In genomic region chr6:87980374-87981029, GRCm38 (mm10) we compare ENCODE assay signal across 8 mouse cellular contexts. TPM values are rescaled to one million over a fixed set of nuclear protein-coding genes. Genes with fewer than 3 reads are reported as not detected.
DNase-seq lines count a peak whose midpoint lies in the region; ATAC-seq and TF ChIP-seq lines count a peak whose summit lies in the region.

No protein-coding gene starts in this region.

- H3K4me2 ChIP-seq in kidney, postnatal 0 days (ENCODE audit: low read length): peak overlapping the region; percentile 89
- H3K4me2 ChIP-seq in liver, embryonic 12.5 days: peak overlapping the region; percentile 61

- 2% methylated on average over 65 of the region's 66 CpGs for WGBS in heart, adult 2 months
- under 1% methylated on average over 64 of the region's 66 CpGs for WGBS in kidney, postnatal 0 days
- WGBS in liver, embryonic 12.5 days (ENCODE audit: insufficient replicate concordance): 1% methylated on average over 52 of the region's 66 CpGs

- peak overlapping the region; percentile 30 for H3K9ac ChIP-seq in heart, adult 2 months (ENCODE audit: low read depth, low read length)
- peak overlapping the region; percentile 84 for H3K9ac ChIP-seq in kidney, postnatal 0 days (ENCODE audit: low read depth, low read length)
- peak overlapping the region; percentile 53; the same call in 1 of the 2 replicates for H3K9ac ChIP-seq in liver, embryonic 12.5 days

- H3K9me3 ChIP-seq in kidney, postnatal 0 days (replicated peaks; ENCODE audit: low read length): no peaks in the 10 kb centered on the region
- H3K9me3 ChIP-seq in liver, embryonic 12.5 days (replicated peaks): no peaks in the 10 kb centered on the region

- intact Hi-C loops in heart, adult 2 months (cut with DNase I): no loop called here
- intact Hi-C loops in heart, postnatal 25 days (cut with DNase I): loop anchor here (5.0 kb wide), 1 partner anchor 68 kb away; the partner anchor contains the start of gene Hmces

- no peak overlapping the region for H3K27ac ChIP-seq in heart, adult 2 months
- peak overlapping the region; percentile 77 for H3K27ac ChIP-seq in kidney, postnatal 0 days
- H3K27ac ChIP-seq in liver, embryonic 12.5 days: no peak overlapping the region

- no peaks in the 10 kb centered on the region for H3K36me3 ChIP-seq in heart, adult 2 months (ENCODE audit: control insufficient read depth, insufficient read depth, low read length)
- no peaks in the 10 kb centered on the region for H3K36me3 ChIP-seq in kidney, postnatal 0 days (ENCODE audit: insufficient read depth, low read length)
- no peaks in the 10 kb centered on the region for H3K36me3 ChIP-seq in liver, embryonic 12.5 days

- TF ChIP-seq EP300 in heart, adult 2 months (IDR thresholded peaks at IDR 0.05; ENCODE audit: insufficient read depth, low read depth, low read length): no peak

- peak; percentile 39 to 41 for DNase-seq in heart, adult 2 months
- no peak for DNase-seq in heart, postnatal 25 days (ENCODE audit: low spot score)
- peak; percentile 94 to 95 for DNase-seq in cerebellum, postnatal 14 days
- peak; percentile 77 to 87 for DNase-seq in frontal cortex, postnatal 36 days (ENCODE audit: low spot score in 2 of 2)
- DNase-seq in kidney, postnatal 0 days (ENCODE audit: low spot score): peak; percentile 86
- peak; percentile 94 for DNase-seq in neural tube, embryonic 10.5 days (ENCODE audit: extremely low spot score, low spot score)
- DNase-seq in testis, postnatal 10 days (ENCODE audit: low spot score): peak; percentile 86

- H3K79me2 ChIP-seq in heart, adult 2 months (replicated peaks; ENCODE audit: control insufficient read depth, insufficient read depth, low read length): no peaks in the 10 kb centered on the region

- no peak for TF ChIP-seq POLR2A in heart, adult 2 months (IDR thresholded peaks at IDR 0.05; ENCODE audit: insufficient read depth, low read depth, low read length)

- peaks cover 2% of the 10 kb centered on the region; the same call in 1 of the 2 replicates for H3K27me3 ChIP-seq in heart, adult 2 months (ENCODE audit: control insufficient read depth, insufficient read depth, low read length)
- no peaks in the 10 kb centered on the region for H3K27me3 ChIP-seq in kidney, postnatal 0 days (ENCODE audit: insufficient read depth, low read length)
- peaks cover 76% of the 10 kb centered on the region for H3K27me3 ChIP-seq in liver, embryonic 12.5 days (replicated peaks)

- peak overlapping the region; percentile 54 for H3K4me3 ChIP-seq in heart, adult 2 months
- peak overlapping the region; percentile 73 for H3K4me3 ChIP-seq in kidney, postnatal 0 days (replicated peaks; ENCODE audit: low read depth, low read length)
- peak overlapping the region; percentile 57 for H3K4me3 ChIP-seq in liver, embryonic 12.5 days

- peak; percentile 16; the same call in 1 of the 2 replicates for TF ChIP-seq CTCF in heart, adult 2 months (IDR thresholded peaks at IDR 0.05)
- peak; percentile 56 for TF ChIP-seq CTCF in kidney, postnatal 0 days (IDR thresholded peaks at IDR 0.05; ENCODE audit: low read depth)

- no peaks in the 10 kb centered on the region for H3K4me1 ChIP-seq in heart, adult 2 months (ENCODE audit: control insufficient read depth, insufficient read depth, low read length)
- peaks cover 14% of the 10 kb centered on the region for H3K4me1 ChIP-seq in kidney, postnatal 0 days (replicated peaks; ENCODE audit: insufficient read depth, low read length)
- H3K4me1 ChIP-seq in liver, embryonic 12.5 days: 0 out of 2 replicates have a peak, but pooled peaks cover 4% of the 10 kb centered on the region

- ATAC-seq in kidney, postnatal 0 days (replicated peaks; ENCODE audit: low FRiP score, low read depth): peak; percentile 83
- peak; percentile 13; the same call in 1 of the 2 replicates for ATAC-seq in liver, embryonic 12.5 days

RNA-seq across cellular contexts. Expression of gene H1fx, which starts 0.9 kb away (rescaled TPM):
- 1 to 10 TPM; 1.5 to 1.7 TPM for total RNA-seq in heart, adult 2 months (2021)
- polyA plus RNA-seq in heart, adult 2 months (2012; rRNA removed): 0.82 and 1.4 TPM in 2 replicates
- 1 to 10 TPM; 1.7 to 2.7 TPM for total RNA-seq in heart, postnatal 25 days (2021)
- polyA plus RNA-seq in kidney, postnatal 0 days (2015; fragmentation: Nextera tagmentation; extraction: Ambion mirVana): 39.4 and 72.1 TPM in 2 replicates
- polyA plus RNA-seq in liver, embryonic 12.5 days (2016; fragmentation: Nextera tagmentation; extraction: Ambion mirVana): 14.1 and 15.3 TPM in 2 replicates

Comparison
In these comparisons a context has a peak if more than half of its experiments do, and no peak if none do; other contexts are left out.
1. H3K9ac ChIP-seq: peak in every context shown above with its lines; median percentile 84 in kidney, postnatal 0 days; 53 in liver, embryonic 12.5 days; 30 in heart, adult 2 months.